Mouse (Mus musculus) CH12.LX (cell line): ENCODE measurements around the gene 4833427G06Rik.

Experiments used
- CHD1 ChIP-seq: IDR thresholded peaks from 2 replicates; pipeline ENCODE4 v1.6.1; 2012; ENCODE audit warnings: low read depth, low read length, improper control_type of control experiment, inconsistent platforms
- CTCF ChIP-seq, 2 experiments: IDR thresholded peaks in 1 of 2; conservative IDR thresholded peaks in 1 of 2; 2 replicates each; pipeline ENCODE4 v1.5.1; 2011 to 2012; ENCODE audit warnings: low read depth in 2 of 2, low read length in 2 of 2, improper control_type of control experiment in 1 of 2, inconsistent platforms in 1 of 2, mild to moderate bottlenecking in 1 of 2, moderate library complexity in 1 of 2
- EP300 ChIP-seq: IDR thresholded peaks from 2 replicates; pipeline ENCODE4 v1.6.1; 2011; ENCODE audit warnings: low read length, improper control_type of control experiment
- HCFC1 ChIP-seq: IDR thresholded peaks from 2 replicates; pipeline ENCODE4 v1.6.1; 2012; ENCODE audit warnings: low read depth, mild to moderate bottlenecking, inconsistent platforms, low read length, improper control_type of control experiment
- JUN ChIP-seq: IDR thresholded peaks from 2 replicates; pipeline ENCODE4 v1.6.1; 2011; ENCODE audit warnings: low read depth, mild to moderate bottlenecking, low read length, improper control_type of control experiment, moderate library complexity; ENCODE audit not compliant: insufficient read depth
- KAT2A ChIP-seq: IDR thresholded peaks from 2 replicates; pipeline ENCODE4 v1.6.1; 2012; ENCODE audit warnings: low read length, improper control_type of control experiment, inconsistent platforms; ENCODE audit not compliant: insufficient replicate concordance
- MAZ ChIP-seq: IDR thresholded peaks from 2 replicates; pipeline ENCODE4 v1.6.1; 2012; ENCODE audit warnings: low read depth, mild to moderate bottlenecking, inconsistent platforms, low read length, improper control_type of control experiment, moderate library complexity
- POLR2A ChIP-seq: IDR thresholded peaks from 2 replicates; pipeline ENCODE4 v1.6.1; 2011; ENCODE audit warnings: low read depth, mild to moderate bottlenecking, improper control_type of control experiment, low read length
- POLR2AphosphoS2 ChIP-seq: IDR thresholded peaks from 2 replicates; pipeline ENCODE4 v1.6.1; 2011; ENCODE audit warnings: low read depth, low read length, improper control_type of control experiment
- ZC3H11A ChIP-seq: IDR thresholded peaks from 2 replicates; pipeline ENCODE4 v1.6.1; 2012; ENCODE audit warnings: low read depth, mild to moderate bottlenecking, inconsistent platforms, low read length, improper control_type of control experiment
- ZMIZ1 ChIP-seq: IDR thresholded peaks from 2 replicates; pipeline ENCODE4 v1.6.1; 2012; ENCODE audit warnings: low read depth, mild to moderate bottlenecking, inconsistent platforms, low read length, improper control_type of control experiment

- TF ChIP-seq POLR2A, result no peak
- TF ChIP-seq CTCF (conservative IDR thresholded peaks at IDR 0.05 in 1 of 2, IDR thresholded peaks at IDR 0.05 in 1 of 2; ENCODE audit: low read depth in 2 of 2, low read length in 2 of 2), result no peak
- no peak for TF ChIP-seq CHD1
- TF ChIP-seq HCFC1, result no peak
- no peak for TF ChIP-seq MAZ
- no peak for TF ChIP-seq POLR2AphosphoS2
- no peak for TF ChIP-seq JUN
- no peak for TF ChIP-seq ZC3H11A
- TF ChIP-seq ZMIZ1, result no peak
- no peak for TF ChIP-seq EP300
- no peak for TF ChIP-seq KAT2A
Measured at GRCm38 (mm10) chr9:51070801-51071200, 31.1 kb downstream of the 4833427G06Rik start.
